Mouse (Mus musculus) CH12.LX (cell line): ENCODE measurements around the gene Spata25. TPM values are rescaled to one million over a fixed set of nuclear protein-coding genes. Genes with fewer than 3 reads are reported as not detected.

ENCODE experiments used
- DNase-seq: peaks from one replicate; pipeline ENCODE4 v3.0.0-alpha.2; 2013; ENCODE audit errors: extremely low read depth
- H3K27ac ChIP-seq: 2 replicates; pipeline ENCODE4 v1.5.1; 2012; ENCODE audit warnings: low read depth, mild to moderate bottlenecking, control low read depth, moderate library complexity; ENCODE audit not compliant: insufficient read depth
- H3K27me3 ChIP-seq: replicated peaks from 2 replicates; pipeline ENCODE3; 2012; ENCODE audit warnings: inconsistent platforms
- H3K36me3 ChIP-seq, 2 experiments: replicated peaks in 1 of 2; 2 replicates each; pipeline versions ENCODE3 to v1.6.1; 2012; ENCODE audit warnings: inconsistent platforms in 1 of 2, low read length in 1 of 2, mild to moderate bottlenecking in 1 of 2, mixed read lengths in 1 of 2, moderate library complexity in 1 of 2; ENCODE audit not compliant: control insufficient read depth in 1 of 2, insufficient read depth in 1 of 2
- H3K4me1 ChIP-seq, 2 experiments: 2 replicates each; pipeline ENCODE4 v1.6.1; 2012; ENCODE audit warnings: inconsistent platforms in 1 of 2, moderate library complexity in 1 of 2; ENCODE audit not compliant: insufficient read depth in 2 of 2, control insufficient read depth in 1 of 2
- H3K4me2 ChIP-seq: 2 replicates; pipeline ENCODE4 v1.6.1; 2012; ENCODE audit warnings: low read depth, mild to moderate bottlenecking, control low read depth; ENCODE audit not compliant: poor library complexity, insufficient read depth, severe bottlenecking
- H3K4me3 ChIP-seq, 3 experiments: fragments of 150-350 bp in 1 of 3; sonication (generic) in 1 of 3; replicated peaks in 1 of 3; 2 replicates each; pipeline versions ENCODE3 to v1.5.1; 2011 to 2012; ENCODE audit warnings: low read depth in 2 of 3, low read length in 2 of 3, mild to moderate bottlenecking in 2 of 3, moderate library complexity in 2 of 3, control low read depth in 1 of 3, improper control_type of control experiment in 1 of 3, inconsistent platforms in 1 of 3, mixed read lengths in 1 of 3; ENCODE audit not compliant: poor library complexity in 1 of 3
- H3K79me2 ChIP-seq: replicated peaks from 2 replicates; pipeline ENCODE4 v1.6.1; 2012; ENCODE audit warnings: mild to moderate bottlenecking, moderate library complexity; ENCODE audit not compliant: control insufficient read depth, poor library complexity, insufficient read depth, severe bottlenecking; ENCODE audit errors: extremely low read depth
- H3K9ac ChIP-seq: 2 replicates; pipeline ENCODE4 v1.6.1; 2012; ENCODE audit warnings: low read depth, mild to moderate bottlenecking, control low read depth, moderate library complexity; ENCODE audit not compliant: insufficient read depth
- H3K9me3 ChIP-seq: replicated peaks from 2 replicates; pipeline ENCODE3; 2012; ENCODE audit warnings: low read length, inconsistent platforms, mixed read lengths
- BHLHE40 ChIP-seq: IDR thresholded peaks from 2 replicates; pipeline ENCODE4 v1.6.1; 2011; ENCODE audit warnings: mild to moderate bottlenecking, low read depth, low read length, improper control_type of control experiment
- CHD2 ChIP-seq: IDR thresholded peaks from 2 replicates; pipeline ENCODE4 v1.6.1; 2011; ENCODE audit warnings: low read length, improper control_type of control experiment
- CTCF ChIP-seq, 2 experiments: IDR thresholded peaks in 1 of 2; conservative IDR thresholded peaks in 1 of 2; 2 replicates each; pipeline ENCODE4 v1.5.1; 2011 to 2012; ENCODE audit warnings: low read depth in 2 of 2, low read length in 2 of 2, improper control_type of control experiment in 1 of 2, inconsistent platforms in 1 of 2, mild to moderate bottlenecking in 1 of 2, moderate library complexity in 1 of 2
- E2F4 ChIP-seq: IDR thresholded peaks from 2 replicates; pipeline ENCODE4 v1.6.1; 2011; ENCODE audit warnings: low read depth, low read length, improper control_type of control experiment; ENCODE audit not compliant: insufficient replicate concordance
- EP300 ChIP-seq: IDR thresholded peaks from 2 replicates; pipeline ENCODE4 v1.6.1; 2011; ENCODE audit warnings: low read length, improper control_type of control experiment
- HCFC1 ChIP-seq: IDR thresholded peaks from 2 replicates; pipeline ENCODE4 v1.6.1; 2012; ENCODE audit warnings: low read depth, mild to moderate bottlenecking, inconsistent platforms, low read length, improper control_type of control experiment
- IRF4 ChIP-seq: IDR thresholded peaks from 2 replicates; pipeline ENCODE4 v1.6.1; 2014; ENCODE audit warnings: low read depth, mild to moderate bottlenecking, inconsistent platforms, low read length, improper control_type of control experiment
- KAT2A ChIP-seq: IDR thresholded peaks from 2 replicates; pipeline ENCODE4 v1.6.1; 2012; ENCODE audit warnings: low read length, improper control_type of control experiment, inconsistent platforms; ENCODE audit not compliant: insufficient replicate concordance
- MEF2A ChIP-seq: IDR thresholded peaks from 2 replicates; pipeline ENCODE4 v1.6.1; 2014; ENCODE audit warnings: low read depth, mild to moderate bottlenecking, inconsistent platforms, low read length, improper control_type of control experiment, borderline replicate concordance
- NRF1 ChIP-seq: IDR thresholded peaks from 2 replicates; pipeline ENCODE4 v1.6.1; 2014; ENCODE audit warnings: low read depth, mild to moderate bottlenecking, inconsistent platforms, low read length, improper control_type of control experiment, moderate library complexity
- PAX5 ChIP-seq: IDR thresholded peaks from 2 replicates; pipeline ENCODE4 v1.6.1; 2012; ENCODE audit warnings: low read length, inconsistent platforms, mixed read lengths
- RAD21 ChIP-seq: IDR thresholded peaks from 2 replicates; pipeline ENCODE4 v1.6.1; 2011; ENCODE audit warnings: low read depth, mild to moderate bottlenecking, low read length, improper control_type of control experiment, moderate library complexity
- TCF12 ChIP-seq: IDR thresholded peaks from 2 replicates; pipeline ENCODE4 v1.6.1; 2014; ENCODE audit warnings: low read depth, mild to moderate bottlenecking, inconsistent platforms, low read length, improper control_type of control experiment
- ZC3H11A ChIP-seq: IDR thresholded peaks from 2 replicates; pipeline ENCODE4 v1.6.1; 2012; ENCODE audit warnings: low read depth, mild to moderate bottlenecking, inconsistent platforms, low read length, improper control_type of control experiment
- ZMIZ1 ChIP-seq: IDR thresholded peaks from 2 replicates; pipeline ENCODE4 v1.6.1; 2012; ENCODE audit warnings: low read depth, mild to moderate bottlenecking, inconsistent platforms, low read length, improper control_type of control experiment
- dilution Hi-C: fragments of 300-500 bp; cut with MboI; formaldehyde crosslinking; loops from 2 replicates; pipeline ENCODE4 v1.14.3; 2020; ENCODE audit warnings: low sequenced_read_pairs; ENCODE audit not compliant: extremely low pct_unique_long_range_greater_than_20kb, extremely low pct_ligation_motif_present
- in situ Hi-C: fragments of 300-500 bp; cut with MboI; formaldehyde crosslinking; loops from 3 replicates; pipeline ENCODE4 v1.14.3; 2019; ENCODE audit warnings: low sequenced_read_pairs, low pct_ligation_motif_present, low pct_unique_long_range_greater_than_20kb, mixed read lengths
- polyA plus RNA-seq: library from polyadenylated mRNA; unstranded; fragments of >175 nt; gene quantifications from 2 replicates; pipeline ENCODE4 v1.2.1, GENCODE M21; 2012; ENCODE audit warnings: low read depth; ENCODE audit not compliant: insufficient read length
- total RNA-seq, 2 experiments: library from RNA; depleted of rRNA; stranded (reverse); fragments of 300-350 nt in 1 of 2; fragments of >200 nt in 1 of 2; gene quantifications; 2 replicates each; pipeline ENCODE4 v1.2.3; 2012 to 2014

The Spata25 gene
- total and polyA plus RNA-seq, 3 experiments, result not detected

- dilution Hi-C loops (no loop called here), in situ Hi-C loops (no loop called here)
- Histone ChIP-seq H3K27me3 (peaks cover 48% of the 10 kb centered on the region), H3K9me3 (no peaks in the 10 kb centered on the region), H3K4me2 (no peak overlapping the region), H3K27ac (no peak overlapping the region), H3K36me3 (peaks cover 9 to 20% of the 10 kb centered on the region in 2 experiments), H3K4me1 (peaks cover 0 to 5% of the 10 kb centered on the region in 2 experiments; a peak in 2 of 4 replicates), H3K79me2 (no peaks in the 10 kb centered on the region), H3K9ac (no peak overlapping the region), H3K4me3 (no peak overlapping the region)
- DNase-seq, result no peak
- TF ChIP-seq ZC3H11A (no peak), CTCF (conservative IDR thresholded peaks at IDR 0.05 in 1 of 2, IDR thresholded peaks at IDR 0.05 in 1 of 2; ENCODE audit: low read depth in 2 of 2, low read length in 2 of 2) (no peak), NRF1 (no peak), CHD2 (no peak), RAD21 (no peak), TCF12 (no peak), IRF4 (no peak), KAT2A (no peak), EP300 (no peak), ZMIZ1 (no peak), HCFC1 (no peak), MEF2A (no peak), BHLHE40 (no peak), E2F4 (no peak), PAX5 (no peak)
Observed at GRCm38 (mm10) chr2:164776801-164777200, 51.5 kb downstream of the Spata25 start.

Other genes starting within 250 kb of the Spata25 start
Only the 20 nearest of the 28 such genes appear.
- not detected in 2 replicates for gene Wfdc9, start 172.0 kb downstream of the Spata25 start, total RNA-seq (2012; rRNA removed)
- not detected in 2 replicates for gene Wfdc9, start 172.0 kb downstream of the Spata25 start, total RNA-seq (2014; rRNA removed)
- gene Wfdc9, start 172.0 kb downstream of the Spata25 start, polyA plus RNA-seq, result not detected in 2 replicates
- gene Wfdc11, start 154.4 kb downstream of the Spata25 start, total RNA-seq (2012; rRNA removed), result not detected in 2 replicates
- gene Wfdc11, start 154.4 kb downstream of the Spata25 start, total RNA-seq (2014; rRNA removed), result not detected in 2 replicates
- gene Wfdc11, start 154.4 kb downstream of the Spata25 start, polyA plus RNA-seq, result not detected in 2 replicates
- not detected in 2 replicates for gene Wfdc13, start 143.4 kb downstream of the Spata25 start, total RNA-seq (2012; rRNA removed)
- gene Wfdc13, start 143.4 kb downstream of the Spata25 start, total RNA-seq (2014; rRNA removed), result not detected in 2 replicates
- not detected in 2 replicates for gene Wfdc13, start 143.4 kb downstream of the Spata25 start, polyA plus RNA-seq
- not detected in 2 replicates for gene Spint4, start 130.0 kb downstream of the Spata25 start, total RNA-seq (2012; rRNA removed)
- gene Spint4, start 130.0 kb downstream of the Spata25 start, total RNA-seq (2014; rRNA removed), result not detected in 2 replicates
- not detected in 2 replicates for gene Spint4, start 130.0 kb downstream of the Spata25 start, polyA plus RNA-seq
- 1.4 and 2.4 TPM in 2 replicates for gene Spint5, start 113.2 kb downstream of the Spata25 start, total RNA-seq (2012; rRNA removed)
- gene Spint5, start 113.2 kb downstream of the Spata25 start, total RNA-seq (2014; rRNA removed), result not detected in 2 replicates
- gene Spint5, start 113.2 kb downstream of the Spata25 start, polyA plus RNA-seq, result not detected in 2 replicates
- 0.08 and 0.21 TPM in 2 replicates for gene Wfdc3, start 82.6 kb downstream of the Spata25 start, total RNA-seq (2012; rRNA removed)
- gene Wfdc3, start 82.6 kb downstream of the Spata25 start, total RNA-seq (2014; rRNA removed), result 0.14 TPM in 1 of 2 replicates, not detected in the other
- not detected in 2 replicates for gene Wfdc3, start 82.6 kb downstream of the Spata25 start, polyA plus RNA-seq
- 14.0 and 15.2 TPM in 2 replicates for gene Dnttip1, start 82.6 kb downstream of the Spata25 start, total RNA-seq (2012; rRNA removed)
- 17.1 and 17.6 TPM in 2 replicates for gene Dnttip1, start 82.6 kb downstream of the Spata25 start, total RNA-seq (2014; rRNA removed)
- gene Dnttip1, start 82.6 kb downstream of the Spata25 start, polyA plus RNA-seq, result 29.7 and 35.0 TPM in 2 replicates
- 103 and 121 TPM in 2 replicates for gene Ube2c, start 58.6 kb downstream of the Spata25 start, total RNA-seq (2012; rRNA removed)
- gene Ube2c, start 58.6 kb downstream of the Spata25 start, total RNA-seq (2014; rRNA removed), result 104 and 126 TPM in 2 replicates
- gene Ube2c, start 58.6 kb downstream of the Spata25 start, polyA plus RNA-seq, result 156 and 226 TPM in 2 replicates
- gene Tnnc2, start 48.6 kb downstream of the Spata25 start, total RNA-seq (2012; rRNA removed), result not detected in 2 replicates
- not detected in 2 replicates for gene Tnnc2, start 48.6 kb downstream of the Spata25 start, total RNA-seq (2014; rRNA removed)
- gene Tnnc2, start 48.6 kb downstream of the Spata25 start, polyA plus RNA-seq, result not detected in 2 replicates
- 2.3 and 3.3 TPM in 2 replicates for gene Snx21, start 42.7 kb downstream of the Spata25 start, total RNA-seq (2012; rRNA removed)
- 0.71 and 1.1 TPM in 2 replicates for gene Snx21, start 42.7 kb downstream of the Spata25 start, total RNA-seq (2014; rRNA removed)
- 1.1 and 1.5 TPM in 2 replicates for gene Snx21, start 42.7 kb downstream of the Spata25 start, polyA plus RNA-seq
- 22.0 and 26.8 TPM in 2 replicates for gene Acot8, start 23.7 kb downstream of the Spata25 start, total RNA-seq (2012; rRNA removed)
- 15.8 and 16.8 TPM in 2 replicates for gene Acot8, start 23.7 kb downstream of the Spata25 start, total RNA-seq (2014; rRNA removed)
- 10.5 and 11.9 TPM in 2 replicates for gene Acot8, start 23.7 kb downstream of the Spata25 start, polyA plus RNA-seq
- gene Zswim3, start 23.4 kb downstream of the Spata25 start, total RNA-seq (2012; rRNA removed), result 3.5 and 3.7 TPM in 2 replicates
- 1.6 and 2.3 TPM in 2 replicates for gene Zswim3, start 23.4 kb downstream of the Spata25 start, total RNA-seq (2014; rRNA removed)
- 2.1 and 2.5 TPM in 2 replicates for gene Zswim3, start 23.4 kb downstream of the Spata25 start, polyA plus RNA-seq
- gene Zswim1, start 5.9 kb downstream of the Spata25 start, total RNA-seq (2012; rRNA removed), result 9.5 and 9.6 TPM in 2 replicates
- 5.3 and 5.8 TPM in 2 replicates for gene Zswim1, start 5.9 kb downstream of the Spata25 start, total RNA-seq (2014; rRNA removed)
- 10.4 and 13.8 TPM in 2 replicates for gene Zswim1, start 5.9 kb downstream of the Spata25 start, polyA plus RNA-seq
- 45.5 and 46.1 TPM in 2 replicates for gene Ctsa, start 4.3 kb upstream of the Spata25 start, total RNA-seq (2012; rRNA removed)
- 17.5 and 19.9 TPM in 2 replicates for gene Ctsa, start 4.3 kb upstream of the Spata25 start, total RNA-seq (2014; rRNA removed)
- gene Ctsa, start 4.3 kb upstream of the Spata25 start, polyA plus RNA-seq, result 22.7 and 27.0 TPM in 2 replicates
- 2.9 and 4.1 TPM in 2 replicates for gene Neurl2, start 4.9 kb upstream of the Spata25 start, total RNA-seq (2012; rRNA removed)
- 1.6 and 2.1 TPM in 2 replicates for gene Neurl2, start 4.9 kb upstream of the Spata25 start, total RNA-seq (2014; rRNA removed)
- gene Neurl2, start 4.9 kb upstream of the Spata25 start, polyA plus RNA-seq, result 1.7 and 1.8 TPM in 2 replicates
- 4.4 and 5.5 TPM in 2 replicates for gene Pltp, start 29.2 kb upstream of the Spata25 start, total RNA-seq (2012; rRNA removed)
- gene Pltp, start 29.2 kb upstream of the Spata25 start, total RNA-seq (2014; rRNA removed), result 0.85 and 1.1 TPM in 2 replicates
- gene Pltp, start 29.2 kb upstream of the Spata25 start, polyA plus RNA-seq, result 0.94 and 0.98 TPM in 2 replicates
- gene Pcif1, start 50.8 kb upstream of the Spata25 start, total RNA-seq (2012; rRNA removed), result 30.0 and 33.6 TPM in 2 replicates
- gene Pcif1, start 50.8 kb upstream of the Spata25 start, total RNA-seq (2014; rRNA removed), result 18.2 and 20.0 TPM in 2 replicates
- 49.1 and 59.1 TPM in 2 replicates for gene Pcif1, start 50.8 kb upstream of the Spata25 start, polyA plus RNA-seq
- gene Zfp335, start 83.2 kb upstream of the Spata25 start, total RNA-seq (2012; rRNA removed), result 12.0 and 14.4 TPM in 2 replicates
- 5.0 and 5.2 TPM in 2 replicates for gene Zfp335, start 83.2 kb upstream of the Spata25 start, total RNA-seq (2014; rRNA removed)
- gene Zfp335, start 83.2 kb upstream of the Spata25 start, polyA plus RNA-seq, result 13.1 and 16.5 TPM in 2 replicates
- not detected in 2 replicates for gene Mmp9, start 112.2 kb upstream of the Spata25 start, total RNA-seq (2012; rRNA removed)
- gene Mmp9, start 112.2 kb upstream of the Spata25 start, total RNA-seq (2014; rRNA removed), result not detected in 2 replicates
- gene Mmp9, start 112.2 kb upstream of the Spata25 start, polyA plus RNA-seq, result not detected in 2 replicates
- 0.30 and 0.34 TPM in 2 replicates for gene Slc12a5, start 132.3 kb upstream of the Spata25 start, total RNA-seq (2012; rRNA removed)
- gene Slc12a5, start 132.3 kb upstream of the Spata25 start, total RNA-seq (2014; rRNA removed), result 0.05 and 0.18 TPM in 2 replicates
- 0.71 and 0.83 TPM in 2 replicates for gene Slc12a5, start 132.3 kb upstream of the Spata25 start, polyA plus RNA-seq